Mouse (Mus musculus) E14TG2a.4 (cell line): ENCODE data around the gene Kank4.

Experiments used
- H3K27me3 ChIP-seq: 2 replicates; pipeline ENCODE4 v1.6.1; 2014; ENCODE audit warnings: low read length, control low read depth; ENCODE audit not compliant: insufficient read depth
- H3K36me3 ChIP-seq: 2 replicates; pipeline ENCODE4 v1.6.1; 2014; ENCODE audit warnings: low read length, control low read depth; ENCODE audit not compliant: insufficient read depth
- H3K4me1 ChIP-seq: replicated peaks from 2 replicates; pipeline ENCODE4 v1.6.1; 2014; ENCODE audit warnings: low read depth, low read length, control low read depth
- H3K4me3 ChIP-seq: replicated peaks from 2 replicates; pipeline ENCODE4 v1.5.1; 2014; ENCODE audit warnings: mild to moderate bottlenecking, low read length
- H3K9me3 ChIP-seq: 2 replicates; pipeline ENCODE4 v1.6.1; 2014; ENCODE audit warnings: low read length, control low read depth
- CTCF ChIP-seq: conservative IDR thresholded peaks from 2 replicates; pipeline ENCODE4 v1.5.1; 2014; ENCODE audit warnings: low read length
- NANOG ChIP-seq: IDR thresholded peaks from 2 replicates; pipeline ENCODE4 v1.6.1; 2014; ENCODE audit warnings: borderline replicate concordance, low read length, mixed read lengths
- POU5F1 ChIP-seq: IDR thresholded peaks from 2 replicates; pipeline ENCODE4 v1.6.1; 2014; ENCODE audit warnings: low read length, borderline replicate concordance

Gene Kank4

GRCm38 (mm10) chr4:98819216-98819755 is 1.9 kb upstream of the Kank4 start:
- TF ChIP-seq CTCF = no peak
- TF ChIP-seq NANOG = no peak
- no peak for TF ChIP-seq POU5F1
- peaks cover 37% of the 10 kb centered on the region for H3K4me1 ChIP-seq

GRCm38 (mm10) chr4:98816807-98817183 is 542 bp downstream of the Kank4 start:
- H3K4me1 ChIP-seq = peaks cover 49% of the 10 kb centered on the region
- 0 out of 2 replicates have a peak, but pooled peaks cover 4% of the 10 kb centered on the region for H3K36me3 ChIP-seq
- TF ChIP-seq NANOG = no peak
- TF ChIP-seq CTCF = no peak
- TF ChIP-seq POU5F1 = no peak
- H3K4me3 ChIP-seq = peak overlapping the region; percentile 90
- peaks cover 55% of the 10 kb centered on the region for H3K27me3 ChIP-seq
- H3K9me3 ChIP-seq = no peaks in the 10 kb centered on the region

More at GRCm38 (mm10) chr4:98819216-98819755, 1.9 kb upstream of the Kank4 start:
- H3K27me3 ChIP-seq = peaks cover 55% of the 10 kb centered on the region
- H3K9me3 ChIP-seq = no peaks in the 10 kb centered on the region
- no peak overlapping the region; the same call in 1 of the 2 replicates for H3K4me3 ChIP-seq
- no peaks in the 10 kb centered on the region for H3K36me3 ChIP-seq

- Histone ChIP-seq H3K27me3 (no peaks in the 10 kb centered on the region), H3K4me1 (peaks cover 79% of the 10 kb centered on the region), H3K9me3 (no peaks in the 10 kb centered on the region), H3K36me3 (0 out of 2 replicates have a peak, but pooled peaks cover 4% of the 10 kb centered on the region), H3K4me3 (no peak overlapping the region)
- no peak for TF ChIP-seq POU5F1
- TF ChIP-seq NANOG = no peak
- no peak for TF ChIP-seq CTCF
These were observed 11.0 kb downstream of the Kank4 start for GRCm38 (mm10) chr4:98806306-98806705.

- Histone ChIP-seq H3K27me3 (no peaks in the 10 kb centered on the region), H3K36me3 (0 out of 2 replicates have a peak, but pooled peaks cover 4% of the 10 kb centered on the region), H3K4me1 (peaks cover 80% of the 10 kb centered on the region), H3K9me3 (no peaks in the 10 kb centered on the region), H3K4me3 (0 out of 2 replicates have a peak overlapping the region, but pooled peaks have one; percentile 8)
- TF ChIP-seq CTCF (no peak), POU5F1 (no peak), NANOG (no peak)
These were observed 11.9 kb downstream of the Kank4 start for GRCm38 (mm10) chr4:98805291-98806048.

- Histone ChIP-seq H3K27me3 (no peaks in the 10 kb centered on the region), H3K36me3 (0 out of 2 replicates have a peak, but pooled peaks cover 4% of the 10 kb centered on the region), H3K9me3 (no peaks in the 10 kb centered on the region), H3K4me1 (peaks cover 86% of the 10 kb centered on the region), H3K4me3 (0 out of 2 replicates have a peak overlapping the region, but pooled peaks have one; percentile 8)
- TF ChIP-seq NANOG (no peak), POU5F1 (no peak), CTCF (no peak)
These were observed 12.7 kb downstream of the Kank4 start for GRCm38 (mm10) chr4:98804476-98805134.

GRCm38 (mm10) chr4:98801775-98802174 is 15.6 kb downstream of the Kank4 start:
- Histone ChIP-seq H3K27me3 (no peaks in the 10 kb centered on the region), H3K4me1 (peaks cover 72% of the 10 kb centered on the region), H3K9me3 (no peaks in the 10 kb centered on the region), H3K36me3 (0 out of 2 replicates have a peak, but pooled peaks cover 4% of the 10 kb centered on the region), H3K4me3 (no peak overlapping the region)
- TF ChIP-seq POU5F1 (no peak), NANOG (no peak), CTCF (no peak)

- H3K4me1 ChIP-seq = peaks cover 73% of the 10 kb centered on the region
- H3K9me3 ChIP-seq = no peaks in the 10 kb centered on the region
- TF ChIP-seq POU5F1 = no peak
- H3K27me3 ChIP-seq = no peaks in the 10 kb centered on the region
- no peak overlapping the region for H3K4me3 ChIP-seq
- H3K36me3 ChIP-seq = peaks cover 8% of the 10 kb centered on the region; the same call in 1 of the 2 replicates
These were observed 16.5 kb downstream of the Kank4 start for GRCm38 (mm10) chr4:98800824-98801223.
